Mouse (Mus musculus) kidney, adult 2 months (tissue): ENCODE results near the gene Zfp825.
"Not testable (repeated sequence)": the region's sequence is repeated elsewhere in the genome, so short reads cannot be mapped to it uniquely, and the experiment has no call there.

Experiments
- CTCF ChIP-seq: fragments of 200-500 bp; conservative IDR thresholded peaks from 2 replicates; pipeline ENCODE4 v1.5.1; 2011; ENCODE audit warnings: low read depth, mild to moderate bottlenecking, control low read depth, low read length, moderate library complexity, mixed read lengths; ENCODE audit not compliant: insufficient read depth, insufficient read length
- POLR2A ChIP-seq: fragments of 200-500 bp; IDR thresholded peaks from one replicate; pipeline ENCODE4 v1.6.1; 2011; ENCODE audit warnings: low read depth, low read length, control low read depth

DNA sequence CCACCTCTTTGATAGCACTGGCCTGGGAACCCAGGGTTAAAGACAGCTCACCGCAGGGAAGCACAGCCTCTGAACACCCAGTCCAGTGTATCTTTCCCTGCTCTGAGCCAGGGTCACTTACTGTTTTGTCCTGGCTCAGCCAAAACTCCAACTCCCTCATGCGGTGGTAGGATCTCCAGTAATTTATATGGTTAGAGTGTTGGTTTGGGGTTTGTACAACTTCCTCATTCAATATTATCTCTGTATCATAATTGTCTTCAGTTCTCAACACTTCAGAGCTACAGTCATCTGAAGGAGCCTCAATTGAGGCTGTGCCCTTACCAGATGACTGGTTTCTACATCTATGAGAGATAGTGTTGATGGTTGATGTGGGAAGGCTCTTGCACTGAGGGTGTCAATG is 22.3 kb downstream of the Zfp825 start:
- not testable (repeated sequence) for TF ChIP-seq POLR2A, CTCF
